Mouse (Mus musculus): Measurements from ENCODE around the gene Srpk3.
"Not testable (repeated sequence)": the region's sequence is repeated elsewhere in the genome, so short reads cannot be mapped to it uniquely, and the experiment has no call there.

Gene Srpk3

DNA sequence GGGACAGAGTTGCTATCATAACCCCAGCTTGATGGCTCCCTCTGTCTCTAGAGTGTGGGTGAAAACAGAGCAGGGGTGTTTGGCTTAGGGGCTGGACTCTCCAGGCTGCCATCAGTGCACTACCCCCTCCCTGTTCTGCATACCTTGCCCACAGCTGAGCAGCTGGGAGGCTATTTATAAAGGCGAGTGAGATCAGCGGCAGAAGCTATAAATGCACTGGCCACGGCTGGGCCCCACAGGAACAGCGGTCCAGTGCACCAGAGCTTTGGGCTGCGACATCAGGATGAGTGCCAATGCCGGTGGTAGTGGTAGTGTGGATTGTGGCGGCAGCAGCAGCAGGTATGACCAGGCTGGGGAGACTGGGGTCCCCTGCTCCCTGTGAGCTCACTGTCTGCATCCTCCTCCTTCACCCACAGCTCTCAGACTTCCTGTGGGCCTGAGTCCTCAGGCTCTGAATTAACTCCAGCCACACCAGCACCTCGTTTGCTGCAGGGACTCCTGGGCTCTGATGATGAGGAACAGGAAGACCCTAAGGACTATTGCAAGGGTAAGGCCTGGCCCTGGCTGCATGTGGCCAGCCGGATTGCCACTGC lies at the start of gene Srpk3:
Gene Srpk3 (plus strand): TSS at position 238 of the 593 bp plus-strand sequence.
- no peak for DNase-seq (ENCODE audit: extremely low read depth, low read depth, low spot score)

DNA sequence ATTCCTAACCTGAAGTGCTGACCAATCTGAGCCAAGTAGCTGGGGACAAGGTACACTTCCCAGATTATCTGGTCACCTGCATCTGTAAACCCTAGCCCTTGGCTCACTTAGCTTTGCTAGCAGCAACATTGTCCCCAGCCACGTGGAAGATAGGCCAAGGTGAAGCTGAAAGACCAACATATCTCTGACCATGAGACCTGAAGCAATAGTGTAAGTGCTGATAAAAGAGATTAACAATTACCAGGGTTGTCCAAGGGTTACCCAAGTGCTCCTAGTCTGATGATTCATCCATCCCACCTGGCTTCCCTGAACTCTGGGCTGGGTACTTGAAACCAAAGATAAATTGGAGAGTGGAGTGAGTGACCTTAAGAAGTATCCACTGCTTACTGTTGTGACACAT lies 43.3 kb upstream of the Srpk3 start:
- no peak for DNase-seq (ENCODE audit: extremely low read depth, low read depth, low spot score)

DNA sequence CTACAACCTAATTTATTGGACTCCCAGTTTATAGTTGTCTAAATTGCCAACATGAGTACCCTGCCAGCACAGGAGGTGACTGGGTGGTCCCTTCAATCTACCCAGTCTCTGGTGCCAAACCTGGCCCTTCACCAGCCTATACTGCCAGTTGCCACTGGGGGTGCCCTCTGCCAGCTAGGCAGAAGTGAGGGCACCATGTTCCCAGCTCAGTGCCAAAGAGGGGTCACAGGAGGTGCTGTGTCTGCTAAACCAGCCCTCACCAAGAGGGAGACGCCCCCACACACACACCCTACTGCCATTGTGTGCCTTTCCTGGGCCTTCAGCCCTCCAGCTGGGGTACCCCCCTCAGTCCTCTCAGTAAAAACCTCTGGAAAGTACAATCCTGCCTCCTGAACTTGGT lies 36.0 kb upstream of the Srpk3 start:
- DNase-seq (ENCODE audit: extremely low read depth, low read depth, low spot score): no peak

DNA sequence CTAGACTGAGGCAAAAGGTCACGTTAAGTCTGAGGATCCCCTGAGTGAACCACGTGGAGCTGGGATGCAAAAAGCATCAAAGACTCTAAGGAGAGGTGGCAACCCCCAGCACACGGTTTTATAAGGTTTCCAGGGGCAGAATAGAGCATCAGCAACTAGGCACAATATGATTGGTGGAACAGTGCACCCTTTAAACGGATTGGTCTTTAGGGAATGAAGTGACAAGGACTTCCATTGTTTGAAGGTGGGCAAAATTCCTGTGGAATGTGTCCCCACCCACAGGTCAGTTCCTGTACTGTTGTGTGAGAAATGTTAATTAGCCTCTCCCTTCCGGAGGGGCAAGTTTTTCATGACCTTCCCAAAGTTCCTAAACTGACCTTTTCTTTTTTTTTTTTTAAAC lies 35.1 kb upstream of the Srpk3 start:
- DNase-seq (ENCODE audit: extremely low read depth, low read depth, low spot score): no peak

DNA sequence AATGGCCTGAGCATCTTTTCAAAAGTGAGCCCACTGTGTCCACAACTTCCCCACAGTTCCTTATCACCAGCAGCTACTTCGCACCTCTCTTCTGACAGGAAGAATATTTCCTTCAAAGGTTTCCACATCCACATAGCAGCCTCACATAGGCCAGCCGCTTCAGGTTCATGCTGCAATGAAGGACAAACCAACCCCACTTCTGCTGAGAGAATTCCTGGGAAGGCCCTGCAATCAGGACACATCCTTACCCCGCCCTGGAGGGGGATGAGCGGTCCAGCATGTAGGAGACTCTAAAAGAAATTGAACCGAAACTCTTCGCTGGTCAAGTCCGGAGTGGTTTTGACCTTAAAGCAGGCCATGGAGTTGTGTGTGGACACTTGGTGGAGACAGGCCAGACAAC lies 34.4 kb upstream of the Srpk3 start:
- DNase-seq (ENCODE audit: extremely low read depth, low read depth, low spot score): not testable (repeated sequence)

DNA sequence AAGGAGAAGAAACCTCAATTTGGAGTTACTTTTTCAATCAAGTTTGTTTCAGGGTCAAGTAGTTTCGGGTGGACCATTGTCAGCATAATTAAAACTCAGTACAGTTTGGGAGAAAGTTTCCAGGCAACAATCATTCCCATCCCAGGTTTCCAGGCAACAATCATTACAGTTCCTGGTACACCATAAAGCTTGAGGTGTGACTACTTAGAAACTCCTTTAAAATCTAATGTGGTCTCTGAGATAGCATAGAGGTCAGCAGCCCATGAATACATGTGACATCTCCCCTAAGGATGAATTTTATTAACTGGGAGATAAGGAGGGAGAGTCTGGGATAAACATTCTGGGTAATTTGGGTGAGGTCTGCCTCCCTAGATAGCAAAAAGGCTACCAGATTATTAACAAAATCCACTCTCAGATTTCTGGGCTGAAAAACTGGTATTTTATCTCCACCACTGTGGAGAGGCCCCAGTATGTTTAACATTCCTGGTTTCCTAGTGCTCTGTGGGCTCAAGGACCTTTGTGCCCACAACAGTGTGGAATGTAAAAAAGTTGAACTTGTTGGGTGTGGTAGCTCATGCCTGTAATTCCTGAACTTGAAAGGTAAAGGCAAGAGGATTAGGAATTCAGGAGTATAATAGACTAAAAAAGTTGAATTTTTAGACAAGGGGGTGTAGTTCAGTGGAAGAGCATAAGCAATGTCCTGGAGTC lies 29.3 kb upstream of the Srpk3 start:
- DNase-seq (ENCODE audit: extremely low read depth, low read depth, low spot score): no peak

DNA sequence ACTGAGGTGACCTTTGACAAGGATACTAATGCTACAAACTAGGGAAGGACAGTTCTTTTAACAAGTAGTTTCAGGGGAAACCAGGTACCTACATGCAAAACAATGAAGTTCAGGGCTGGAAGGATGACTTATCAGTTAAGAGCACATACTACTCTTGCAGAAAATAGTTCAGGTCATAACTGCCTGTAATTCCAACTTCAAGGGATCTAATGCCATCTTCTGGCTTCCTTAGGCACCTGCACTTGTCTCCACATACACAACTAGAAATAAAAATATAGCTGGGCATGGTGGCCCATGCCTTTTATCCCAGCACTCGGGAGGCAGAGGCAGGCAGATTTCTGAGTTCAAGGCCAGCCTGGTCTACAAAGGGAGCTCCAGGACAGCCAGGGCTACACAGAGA lies 25.2 kb upstream of the Srpk3 start:
- DNase-seq (ENCODE audit: extremely low read depth, low read depth, low spot score): no peak

DNA sequence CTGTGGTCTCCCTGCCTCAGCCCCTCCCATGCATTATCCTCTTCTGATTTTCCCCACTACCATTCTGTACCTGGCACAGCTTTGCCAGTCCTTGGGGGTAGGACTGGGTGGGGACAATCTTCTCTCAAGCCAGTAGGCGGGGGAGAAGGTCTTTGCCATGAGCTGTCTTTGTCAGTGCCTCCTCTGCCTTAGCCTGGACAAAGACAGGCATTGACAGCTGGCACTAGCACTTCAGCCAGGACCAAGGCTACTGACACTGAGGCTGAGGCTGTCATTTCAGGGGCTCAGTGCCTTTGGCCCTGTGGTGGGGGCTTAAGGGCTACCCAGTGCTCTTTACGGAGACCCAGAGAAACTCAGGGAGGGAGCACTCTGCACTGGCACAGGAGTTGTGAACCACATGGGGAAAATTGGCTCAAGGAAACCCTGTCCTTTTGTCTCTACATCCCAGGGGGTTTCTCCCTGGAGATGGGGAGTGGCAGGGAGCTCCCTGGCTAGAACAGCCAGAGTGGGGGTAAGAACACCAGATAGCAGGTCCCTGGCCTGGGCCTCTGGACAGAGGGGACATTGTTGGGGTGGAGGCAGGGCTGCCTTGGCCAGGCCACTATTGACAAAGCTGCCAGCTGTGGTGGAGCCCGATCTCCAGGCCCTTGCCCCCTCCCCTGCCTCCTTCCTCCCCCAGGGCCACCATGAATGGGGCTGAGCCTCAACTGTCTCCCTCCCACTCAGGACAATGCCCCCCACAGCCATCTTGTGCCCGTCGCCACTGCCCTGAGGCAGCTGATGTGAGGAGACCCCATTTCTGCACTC lies 17.7 kb upstream of the Srpk3 start, which contains the start of gene Plxnb3:
Gene Plxnb3 (plus strand): TSS at position 757 of the 807 bp plus-strand sequence.
- DNase-seq (ENCODE audit: extremely low read depth, low read depth, low spot score): no peak

DNA sequence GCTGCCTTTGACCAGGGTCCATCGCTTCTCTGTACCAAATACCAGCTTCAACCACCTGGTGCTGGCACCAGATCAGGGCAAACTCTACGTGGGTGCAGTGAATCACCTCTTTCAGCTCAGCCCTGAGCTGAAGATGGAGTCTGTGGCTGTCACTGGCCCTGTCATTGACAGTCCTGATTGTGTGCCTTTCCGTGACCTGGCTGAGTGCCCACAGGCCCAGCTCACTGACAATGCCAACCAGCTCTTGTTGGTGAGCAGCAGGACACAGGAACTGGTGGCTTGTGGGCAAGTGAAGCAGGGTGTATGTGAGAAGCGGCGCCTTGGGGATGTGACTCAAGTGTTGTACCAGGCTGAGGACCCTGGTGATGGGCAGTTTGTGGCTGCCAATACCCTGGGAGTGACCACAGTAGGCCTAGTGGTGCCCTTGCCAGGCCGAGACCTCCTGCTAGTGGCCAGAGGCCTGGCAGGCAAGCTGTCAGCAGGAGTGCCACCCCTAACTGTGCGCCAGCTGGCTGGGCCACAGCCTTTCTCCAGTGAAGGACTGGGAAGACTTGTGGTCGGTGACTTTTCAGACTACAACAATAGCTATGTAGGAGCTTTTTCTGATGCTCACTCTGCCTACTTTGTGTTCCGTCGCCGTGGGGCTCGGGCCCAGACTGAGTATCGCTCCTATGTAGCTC lies 15.5 kb upstream of the Srpk3 start:
- no peak for DNase-seq (ENCODE audit: extremely low read depth, low read depth, low spot score)

DNA sequence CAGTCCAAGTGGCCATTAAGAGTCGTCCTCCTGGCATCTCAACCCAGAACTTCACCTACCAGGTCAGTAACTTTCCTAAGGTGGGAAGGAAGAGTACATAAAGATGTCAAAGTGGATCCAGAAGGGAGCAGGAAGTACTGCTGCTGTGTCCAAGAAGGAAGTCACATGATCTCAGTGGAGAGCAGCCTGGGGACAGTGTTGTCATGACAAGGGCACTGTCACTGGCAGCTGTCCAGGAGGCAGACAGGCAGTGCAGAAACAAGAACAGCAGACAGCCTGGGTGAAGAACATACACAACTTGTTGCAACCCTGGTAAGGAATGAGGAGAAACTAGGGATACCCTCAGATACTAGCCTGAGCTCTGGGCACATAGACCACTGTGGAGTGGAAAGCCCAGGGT lies 8.9 kb upstream of the Srpk3 start:
- peak; percentile 18 for DNase-seq (ENCODE audit: extremely low read depth, low read depth, low spot score)

DNA sequence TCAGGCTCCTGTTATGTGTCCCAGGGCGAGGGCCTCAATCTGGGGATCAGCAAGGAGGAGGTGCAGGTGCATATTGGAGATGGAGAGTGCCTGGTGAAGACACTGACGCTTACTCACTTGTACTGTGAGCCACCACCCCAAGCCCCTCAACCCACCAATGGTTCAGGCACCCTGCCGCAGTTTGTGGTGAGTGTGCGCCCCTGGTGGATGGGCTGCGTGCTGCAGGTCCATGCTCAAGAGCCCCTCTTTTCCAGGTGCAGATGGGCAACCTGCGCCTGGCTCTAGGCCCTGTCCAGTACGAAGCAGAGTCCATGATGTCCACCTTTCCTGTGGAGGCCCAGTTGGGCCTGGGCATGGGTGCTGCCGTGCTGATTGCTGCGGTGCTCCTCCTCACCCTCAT lies 6.9 kb upstream of the Srpk3 start:
- DNase-seq (ENCODE audit: extremely low read depth, low read depth, low spot score): no peak

DNA sequence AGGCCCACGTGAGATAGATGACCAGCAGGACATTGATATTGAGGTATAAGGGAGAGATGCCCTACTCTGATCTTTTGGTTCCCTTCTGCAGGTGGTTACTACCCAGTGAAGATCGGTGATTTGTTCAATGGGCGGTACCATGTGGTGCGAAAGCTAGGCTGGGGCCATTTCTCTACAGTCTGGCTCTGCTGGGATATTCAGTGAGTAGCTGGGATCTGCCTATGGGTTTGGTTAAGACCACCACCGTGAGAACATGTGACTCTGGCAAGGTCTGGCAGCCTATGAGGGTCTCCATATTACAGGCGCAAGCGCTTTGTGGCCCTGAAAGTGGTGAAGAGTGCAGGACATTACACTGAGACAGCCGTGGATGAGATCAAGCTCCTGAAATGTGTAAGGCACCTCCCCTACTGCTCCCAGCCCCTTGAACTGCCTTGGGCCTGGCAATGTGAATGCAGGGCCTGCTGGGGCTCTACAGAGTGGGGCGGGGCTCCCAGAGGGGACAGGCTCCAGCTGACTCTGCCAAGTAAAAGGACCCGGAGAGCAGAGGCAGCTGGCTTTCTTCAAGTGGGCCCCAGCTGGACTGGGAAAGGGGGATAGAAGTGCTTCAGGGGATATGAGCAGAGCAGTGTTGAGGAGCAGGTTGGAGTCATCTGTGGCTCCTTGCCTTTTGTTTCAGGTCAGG lies 738 bp downstream of the Srpk3 start:
- DNase-seq (ENCODE audit: extremely low read depth, low read depth, low spot score): no peak

DNA sequence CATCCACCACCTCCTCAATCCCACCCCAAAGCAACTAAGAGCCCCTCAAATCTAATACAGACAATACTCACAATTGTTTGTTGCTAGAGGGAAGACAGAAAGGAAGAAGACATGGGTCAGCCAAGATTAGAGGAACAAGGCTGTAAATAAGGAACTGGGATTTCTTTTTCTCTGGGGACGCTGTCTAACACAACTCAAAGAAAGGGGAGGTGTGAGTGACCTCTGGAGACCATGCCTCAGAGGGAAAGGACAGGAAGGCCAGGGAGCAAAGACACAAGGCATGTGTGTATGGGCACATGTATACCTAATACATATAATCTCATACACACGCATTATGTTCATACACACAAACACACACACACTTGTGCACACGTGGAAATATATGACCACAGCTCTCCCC lies 8.0 kb downstream of the Srpk3 start:
- DNase-seq (ENCODE audit: extremely low read depth, low read depth, low spot score): no peak

DNA sequence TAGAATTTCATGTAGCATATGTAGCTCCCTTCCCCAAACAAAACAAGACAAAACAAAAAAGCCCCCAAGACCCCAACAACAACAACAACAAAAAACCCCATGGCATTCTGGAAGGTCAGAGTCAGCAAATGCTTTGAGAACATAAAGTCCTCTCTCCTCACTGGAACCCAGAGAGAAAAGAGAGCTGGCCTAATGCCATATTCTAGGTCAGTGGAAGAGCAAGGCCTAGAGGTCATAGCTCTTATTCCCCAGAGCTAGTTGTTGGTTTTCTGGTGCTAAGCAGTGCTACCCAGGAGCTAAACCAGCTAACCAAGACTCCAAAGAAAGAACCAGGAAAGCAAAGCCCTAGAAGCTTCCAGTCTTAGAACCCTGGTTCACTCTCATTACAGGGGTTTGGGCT lies 11.5 kb downstream of the Srpk3 start:
- no peak for DNase-seq (ENCODE audit: extremely low read depth, low read depth, low spot score)

DNA sequence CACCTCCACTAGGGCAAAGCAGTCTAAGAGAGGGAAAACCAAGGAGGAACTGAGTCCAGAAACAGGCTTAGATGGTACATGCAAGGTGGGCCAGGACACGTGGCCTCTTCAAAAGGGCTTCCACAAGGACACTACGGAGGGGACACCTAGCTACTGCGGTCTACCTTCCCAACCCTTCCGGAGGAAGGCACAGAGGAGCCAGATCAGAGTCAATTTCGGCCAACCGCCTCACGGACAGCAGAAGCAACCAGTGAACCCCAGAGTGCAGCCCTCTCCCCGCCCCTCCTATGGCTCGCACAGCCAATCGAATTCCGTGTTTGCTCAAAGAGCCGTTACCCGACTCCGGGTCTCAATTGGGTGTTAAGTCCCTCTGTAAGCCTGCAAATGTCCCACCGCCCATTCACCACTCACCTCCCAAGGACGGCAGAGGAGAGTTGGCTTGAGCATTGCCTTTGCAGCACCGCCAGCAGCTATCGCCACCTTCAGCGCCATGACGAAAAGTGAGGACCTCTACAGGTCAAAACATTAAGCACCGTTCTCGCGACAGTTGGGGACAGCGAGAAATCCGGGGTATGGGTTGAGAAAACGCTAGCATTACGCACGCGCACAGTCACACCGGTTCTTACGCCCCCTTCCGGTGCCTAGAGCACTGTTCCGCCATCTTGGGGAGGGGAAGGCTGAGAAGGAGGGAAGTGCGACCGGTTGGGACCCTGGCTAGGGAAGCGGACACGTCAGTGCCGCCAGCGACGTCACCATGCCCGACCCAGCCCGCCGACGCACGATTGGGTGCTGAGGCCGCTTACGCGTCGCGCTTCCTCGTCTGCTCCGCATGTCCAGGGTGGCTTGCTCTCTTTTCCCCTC lies 12.4 kb downstream of the Srpk3 start, which contains the start of the genes Idh3g and Ssr4:
Gene Idh3g (minus strand): TSS at position 534 of the 861 bp plus-strand sequence.
Gene Ssr4 (plus strand): TSS at position 665 of the 861 bp plus-strand sequence.
- DNase-seq (ENCODE audit: extremely low read depth, low read depth, low spot score): peak; percentile 64

DNA sequence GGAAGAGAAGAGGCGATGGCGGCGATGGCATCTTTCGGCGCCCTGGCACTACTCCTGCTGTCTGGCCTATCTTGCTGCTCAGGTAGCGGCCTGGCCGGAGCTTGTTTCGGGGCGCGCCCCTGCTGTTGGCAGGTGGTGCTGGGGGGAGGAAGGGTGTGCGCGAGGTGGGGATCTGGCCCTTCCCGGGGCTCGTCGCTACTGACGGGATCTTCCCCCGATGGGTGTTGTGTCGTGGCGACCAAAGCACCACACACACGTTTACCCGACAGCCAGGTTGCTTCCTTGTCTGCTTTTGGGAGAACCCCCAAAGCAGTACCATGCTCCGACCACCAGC lies 13.0 kb downstream of the Srpk3 start:
- DNase-seq (ENCODE audit: extremely low read depth, low read depth, low spot score): no peak

DNA sequence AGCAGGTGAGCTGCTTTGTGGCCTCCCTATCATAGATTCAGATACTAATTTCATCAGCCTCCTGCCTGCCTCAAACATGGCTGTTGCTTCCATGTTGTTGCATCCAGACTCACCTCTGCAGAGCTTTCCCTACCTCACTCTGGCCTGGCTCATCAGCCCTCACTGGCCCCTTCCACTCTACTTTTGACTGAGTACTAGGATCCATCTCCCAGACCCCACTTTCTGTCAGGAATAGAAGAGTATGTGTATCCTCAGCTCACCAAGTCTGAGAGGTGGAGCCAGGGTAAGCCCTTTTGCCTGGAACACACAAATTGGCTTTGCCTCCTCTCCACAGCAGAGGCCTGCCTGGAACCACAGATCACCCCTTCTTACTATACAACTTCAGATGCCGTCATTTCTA lies 14.3 kb downstream of the Srpk3 start:
- DNase-seq (ENCODE audit: extremely low read depth, low read depth, low spot score): no peak

DNA sequence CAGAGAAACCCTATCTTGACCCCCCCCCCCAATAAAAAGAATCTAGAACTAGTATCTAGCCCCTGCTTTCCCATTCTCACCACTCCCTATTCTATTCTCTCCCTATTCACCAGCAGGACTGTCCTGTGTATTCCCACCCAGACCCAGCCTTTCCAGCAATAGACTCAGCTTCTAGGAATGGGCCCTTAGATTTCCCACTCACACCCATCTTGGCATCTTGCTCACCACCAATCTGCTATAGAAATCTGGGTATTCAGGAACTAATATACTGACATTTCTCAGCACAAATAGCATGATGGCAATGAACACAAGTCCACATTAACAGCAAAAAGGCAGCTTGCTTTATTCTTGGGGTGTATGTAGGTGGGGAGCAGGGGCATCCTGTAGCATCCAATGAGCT lies 18.8 kb downstream of the Srpk3 start:
- no peak for DNase-seq (ENCODE audit: extremely low read depth, low read depth, low spot score)

DNA sequence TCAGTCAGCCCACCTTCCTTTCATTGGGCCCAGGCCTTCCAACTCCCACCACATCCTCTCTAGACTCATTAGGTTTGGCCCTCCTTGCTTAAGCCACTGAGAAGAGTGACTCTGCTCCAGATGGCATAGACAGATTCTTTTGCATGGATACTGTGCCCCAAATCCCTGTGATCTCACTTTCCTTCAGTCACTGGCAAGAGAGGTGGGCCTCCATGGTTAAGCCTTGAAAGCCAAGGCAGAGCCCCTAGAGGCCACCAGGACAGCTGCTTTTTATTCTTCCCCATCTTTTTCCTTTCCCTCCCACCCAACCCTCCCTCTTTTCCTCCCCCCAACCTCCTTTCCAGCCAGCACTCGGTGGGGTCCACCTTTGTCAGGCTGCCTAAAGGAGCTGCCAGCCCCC lies 19.3 kb downstream of the Srpk3 start:
- DNase-seq (ENCODE audit: extremely low read depth, low read depth, low spot score): no peak

DNA sequence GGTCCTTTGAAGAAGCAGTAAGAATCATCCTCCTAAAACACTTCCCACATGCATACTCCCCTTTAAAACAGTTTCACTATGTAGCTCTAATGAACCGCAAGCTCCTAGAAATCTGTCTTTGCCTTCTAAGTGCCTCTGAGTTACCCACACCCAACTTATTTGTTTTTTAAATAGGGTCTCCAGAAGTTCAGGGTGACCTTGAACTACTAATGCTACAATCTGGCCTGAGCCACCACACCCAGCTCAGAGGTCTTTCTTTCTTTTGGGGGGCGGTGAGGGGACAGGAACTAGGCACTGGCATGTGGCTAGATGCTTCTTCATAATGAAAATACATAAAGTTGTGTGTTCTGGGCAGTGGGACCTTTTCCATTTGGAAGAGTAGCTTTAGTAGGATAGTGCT lies 23.3 kb downstream of the Srpk3 start:
- no peak for DNase-seq (ENCODE audit: extremely low read depth, low read depth, low spot score)
